Mouse (Mus musculus) MEL (cell line): ENCODE results near the gene Dcaf10.

Source experiments
- CTCF ChIP-seq, 3 experiments: IDR thresholded peaks in 2 of 3; conservative IDR thresholded peaks in 1 of 3; 2 replicates each; pipeline ENCODE4 v1.5.1; 2011 to 2012; ENCODE audit warnings: low read length in 3 of 3, low read depth in 2 of 3, mild to moderate bottlenecking in 2 of 3, improper control_type of control experiment in 1 of 3, inconsistent platforms in 1 of 3, mixed read lengths in 1 of 3, moderate library complexity in 1 of 3; ENCODE audit not compliant: control insufficient read depth in 1 of 3, insufficient read depth in 1 of 3, poor library complexity in 1 of 3, severe bottlenecking in 1 of 3
- RAD21 ChIP-seq: IDR thresholded peaks from 2 replicates; pipeline ENCODE4 v1.6.1; 2011; ENCODE audit warnings: mild to moderate bottlenecking, low read depth, low read length, improper control_type of control experiment
- SIN3A ChIP-seq: IDR thresholded peaks from 2 replicates; pipeline ENCODE4 v1.6.1; 2012; ENCODE audit warnings: low read length, improper control_type of control experiment, inconsistent platforms
- ZKSCAN1 ChIP-seq: IDR thresholded peaks from 2 replicates; pipeline ENCODE4 v1.6.1; 2012; ENCODE audit warnings: low read depth, mild to moderate bottlenecking, inconsistent platforms, low read length, improper control_type of control experiment, moderate library complexity

- peak; percentile 84 for TF ChIP-seq RAD21
- TF ChIP-seq SIN3A = no peak
- TF ChIP-seq ZKSCAN1 = no peak
- peak in 2 of 3 experiments; percentile 79 to 83; a peak in 5 of 6 replicates for TF ChIP-seq CTCF (IDR thresholded peaks at IDR 0.05 in 2 of 3, conservative IDR thresholded peaks at IDR 0.05 in 1 of 3; ENCODE audit: control insufficient read depth in 1 of 3, insufficient read depth in 1 of 3, low read depth in 2 of 3, low read length in 3 of 3, poor library complexity in 1 of 3, severe bottlenecking in 1 of 3)
Measured at GRCm38 (mm10) chr4:45418229-45418950, 76.5 kb downstream of the Dcaf10 start.
